Mouse (Mus musculus) stomach, embryonic 14.5 days (tissue): ENCODE data around the gene Tns3. TPM values are rescaled to one million over a fixed set of nuclear protein-coding genes. Genes with fewer than 3 reads are reported as not detected.

Source experiments
- ATAC-seq: fragments of 200-750 bp; cut with Nextera tagmentation; 2 replicates; pipeline ENCODE4 v1.8.0; 2017; ENCODE audit warnings: low read depth, moderate TSS enrichment; ENCODE audit not compliant: insufficient number of reproducible peaks, insufficient read depth, low FRiP score
- H3K27ac ChIP-seq: fragments of 300-500 bp; sonication (generic); 2 replicates; pipeline ENCODE4 v1.5.1; 2014; ENCODE audit warnings: mild to moderate bottlenecking, low read length, moderate library complexity, mixed read lengths
- H3K27me3 ChIP-seq: fragments of 300-500 bp; sonication (generic); 2 replicates; pipeline ENCODE4 v1.6.1; 2014; ENCODE audit warnings: low read length, control low read depth, mixed read lengths; ENCODE audit not compliant: control insufficient read depth, insufficient read depth
- H3K36me3 ChIP-seq: fragments of 300-500 bp; sonication (generic); 2 replicates; pipeline ENCODE4 v1.6.1; 2014; ENCODE audit warnings: mild to moderate bottlenecking, control low read depth, low read length, moderate library complexity, mixed read lengths; ENCODE audit not compliant: control insufficient read depth, insufficient read depth
- H3K4me1 ChIP-seq: fragments of 300-500 bp; sonication (generic); 2 replicates; pipeline ENCODE4 v1.6.1; 2014; ENCODE audit warnings: low read length, control low read depth, mixed read lengths; ENCODE audit not compliant: control insufficient read depth, insufficient read depth
- H3K4me2 ChIP-seq: fragments of 300-500 bp; sonication (generic); replicated peaks from 2 replicates; pipeline ENCODE4 v1.6.1; 2014; ENCODE audit warnings: low read depth, low read length, control low read depth
- H3K4me3 ChIP-seq: fragments of 300-500 bp; sonication (generic); 2 replicates; pipeline ENCODE4 v1.5.1; 2014; ENCODE audit warnings: low read depth, low read length, control low read depth
- H3K9ac ChIP-seq: fragments of 300-500 bp; sonication (generic); replicated peaks from 2 replicates; pipeline ENCODE4 v1.6.1; 2014; ENCODE audit warnings: low read depth, mild to moderate bottlenecking, control low read depth, low read length, moderate library complexity, mixed read lengths
- H3K9me3 ChIP-seq: fragments of 300-500 bp; sonication (generic); 2 replicates; pipeline ENCODE4 v1.6.1; 2016; ENCODE audit warnings: low read depth, low read length, control low read depth; ENCODE audit not compliant: control insufficient read depth
- WGBS: fragments of 180-500 bp; shearing (Covaris S2); extraction: QIAGEN DNeasy Blood & Tissue Kit; methylation state at CpG from one replicate; pipeline ENCODE4 v1.1.7; 2014; 5-methylcytosine and 5-hydroxymethylcytosine counted together
- polyA plus RNA-seq: library from polyadenylated mRNA; unstranded; fragments of >200 nt; fragmentation: Nextera tagmentation; extraction: Ambion mirVana; gene quantifications from 2 replicates; pipeline ENCODE4 v1.2.1, GENCODE M21; 2014

Gene Tns3
- polyA plus RNA-seq, 1 experiment from 2014 or later = 31.2 TPM

GRCm38 (mm10) chr11:8568829-8569228 is 95.5 kb downstream of the Tns3 start:
- no peaks in the 10 kb centered on the region for H3K27me3 ChIP-seq
- peak overlapping the region; percentile 85; the same call in 1 of the 2 replicates for H3K27ac ChIP-seq
- H3K9ac ChIP-seq = no peak overlapping the region
- no peak overlapping the region for H3K4me3 ChIP-seq
- no peaks in the 10 kb centered on the region for H3K9me3 ChIP-seq
- 0 out of 2 replicates have a peak, but pooled peaks have one; percentile 15 for ATAC-seq
- 0 out of 2 replicates have a peak, but pooled peaks cover 4% of the 10 kb centered on the region for H3K36me3 ChIP-seq
- 67% methylated on average over 7 of the region's 7 CpGs for WGBS
- H3K4me2 ChIP-seq = no peak overlapping the region
- H3K4me1 ChIP-seq = peaks cover 17% of the 10 kb centered on the region; the same call in 1 of the 2 replicates

- Histone ChIP-seq H3K4me1 (peaks cover 12% of the 10 kb centered on the region; the same call in 1 of the 2 replicates), H3K4me3 (no peak overlapping the region), H3K9ac (no peak overlapping the region), H3K9me3 (no peaks in the 10 kb centered on the region), H3K36me3 (no peaks in the 10 kb centered on the region), H3K27ac (no peak overlapping the region; the same call in 1 of the 2 replicates), H3K4me2 (no peak overlapping the region), H3K27me3 (no peaks in the 10 kb centered on the region)
- 80% methylated on average over 3 of the region's 3 CpGs for WGBS
- ATAC-seq = no peak
Measured at GRCm38 (mm10) chr11:8566250-8566853, 98.0 kb downstream of the Tns3 start.

- WGBS = 73% methylated on average over 12 of the region's 12 CpGs
- ATAC-seq = no peak
- Histone ChIP-seq H3K27me3 (no peaks in the 10 kb centered on the region), H3K9ac (no peak overlapping the region), H3K27ac (no peak overlapping the region), H3K4me1 (no peaks in the 10 kb centered on the region), H3K9me3 (no peaks in the 10 kb centered on the region), H3K4me3 (no peak overlapping the region), H3K4me2 (no peak overlapping the region), H3K36me3 (no peaks in the 10 kb centered on the region)
Measured at GRCm38 (mm10) chr11:8558761-8559282, 105.5 kb downstream of the Tns3 start.

- Histone ChIP-seq H3K4me2 (no peak overlapping the region), H3K36me3 (no peaks in the 10 kb centered on the region), H3K27me3 (no peaks in the 10 kb centered on the region), H3K9me3 (no peaks in the 10 kb centered on the region), H3K4me1 (no peaks in the 10 kb centered on the region), H3K27ac (peak overlapping the region; percentile 52; the same call in 1 of the 2 replicates), H3K9ac (no peak overlapping the region), H3K4me3 (no peak overlapping the region)
- WGBS = 81% methylated on average over 9 of the region's 9 CpGs
- 0 out of 2 replicates have a peak, but pooled peaks have one; percentile 14 for ATAC-seq
Measured at GRCm38 (mm10) chr11:8558258-8558657, 106.1 kb downstream of the Tns3 start.

GRCm38 (mm10) chr11:8557006-8557405 is 107.3 kb downstream of the Tns3 start:
- Histone ChIP-seq H3K27me3 (no peaks in the 10 kb centered on the region), H3K9ac (no peak overlapping the region), H3K36me3 (no peaks in the 10 kb centered on the region), H3K4me1 (no peaks in the 10 kb centered on the region), H3K27ac (no peak overlapping the region), H3K9me3 (no peaks in the 10 kb centered on the region), H3K4me3 (no peak overlapping the region), H3K4me2 (no peak overlapping the region)
- 62% methylated on average over 9 of the region's 9 CpGs for WGBS
- 0 out of 2 replicates have a peak, but pooled peaks have one; percentile 33 for ATAC-seq

GRCm38 (mm10) chr11:8551710-8552109 is 112.6 kb downstream of the Tns3 start:
- Histone ChIP-seq H3K9me3 (0 out of 2 replicates have a peak, but pooled peaks cover 2% of the 10 kb centered on the region), H3K27me3 (no peaks in the 10 kb centered on the region), H3K4me3 (no peak overlapping the region), H3K9ac (no peak overlapping the region), H3K4me1 (no peaks in the 10 kb centered on the region), H3K27ac (no peak overlapping the region), H3K4me2 (no peak overlapping the region), H3K36me3 (peaks cover 11% of the 10 kb centered on the region; the same call in 1 of the 2 replicates)
- WGBS = 87% methylated on average over 5 of the region's 5 CpGs
- no peak for ATAC-seq

- no peak overlapping the region for H3K27ac ChIP-seq
- no peak overlapping the region for H3K4me2 ChIP-seq
- no peaks in the 10 kb centered on the region for H3K27me3 ChIP-seq
- no peak overlapping the region for H3K9ac ChIP-seq
- no peak for ATAC-seq
- 53% methylated on average over 5 of the region's 5 CpGs for WGBS
- H3K9me3 ChIP-seq = 0 out of 2 replicates have a peak, but pooled peaks cover 2% of the 10 kb centered on the region
- no peaks in the 10 kb centered on the region for H3K4me1 ChIP-seq
- peaks cover 20% of the 10 kb centered on the region; the same call in 1 of the 2 replicates for H3K36me3 ChIP-seq
- no peak overlapping the region for H3K4me3 ChIP-seq
Measured at GRCm38 (mm10) chr11:8547661-8548060, 116.7 kb downstream of the Tns3 start.

GRCm38 (mm10) chr11:8545798-8546197 is 118.5 kb downstream of the Tns3 start:
- no peak for ATAC-seq
- Histone ChIP-seq H3K4me1 (no peaks in the 10 kb centered on the region), H3K4me2 (no peak overlapping the region), H3K4me3 (no peak overlapping the region), H3K36me3 (peaks cover 23% of the 10 kb centered on the region; the same call in 1 of the 2 replicates), H3K27me3 (no peaks in the 10 kb centered on the region), H3K27ac (no peak overlapping the region), H3K9ac (no peak overlapping the region), H3K9me3 (no peaks in the 10 kb centered on the region)
- WGBS = 96% methylated on average over 1 of the region's 1 CpGs
